Mouse (Mus musculus) hindbrain, postnatal 0 days (tissue): Measurements from ENCODE around the gene Abcc12. TPM values are rescaled to one million over a fixed set of nuclear protein-coding genes. Genes with fewer than 3 reads are reported as not detected.

Experiments used
- ATAC-seq: fragments of 200-750 bp; cut with Nextera tagmentation; 2 replicates; pipeline ENCODE4 v1.8.0; 2017; ENCODE audit warnings: mild to moderate bottlenecking, moderate TSS enrichment, moderate library complexity
- DNase-seq: peaks from one replicate; pipeline ENCODE4 v3.0.0-alpha.2; 2015; ENCODE audit warnings: low spot score
- H3K27ac ChIP-seq: fragments of 300-500 bp; sonication (generic); 2 replicates; pipeline ENCODE4 v1.5.1; 2014; ENCODE audit warnings: mild to moderate bottlenecking
- H3K27me3 ChIP-seq: fragments of 300-500 bp; sonication (generic); 2 replicates; pipeline ENCODE4 v1.6.1; 2014; ENCODE audit warnings: low read length, mixed read lengths; ENCODE audit not compliant: insufficient read depth
- H3K36me3 ChIP-seq: fragments of 300-500 bp; sonication (generic); 2 replicates; pipeline ENCODE4 v1.6.1; 2014; ENCODE audit warnings: low read length, mixed read lengths; ENCODE audit not compliant: insufficient read depth
- H3K4me1 ChIP-seq: fragments of 300-500 bp; sonication (generic); 2 replicates; pipeline ENCODE4 v1.6.1; 2014; ENCODE audit warnings: antibody characterized with exemption, low read length, mixed read lengths; ENCODE audit not compliant: insufficient read depth
- H3K4me2 ChIP-seq: fragments of 300-500 bp; sonication (generic); 2 replicates; pipeline ENCODE4 v1.6.1; 2014; ENCODE audit warnings: low read depth, mild to moderate bottlenecking, low read length, moderate library complexity, mixed read lengths
- H3K4me3 ChIP-seq: fragments of 300-500 bp; sonication (generic); 2 replicates; pipeline ENCODE4 v1.5.1; 2014; ENCODE audit warnings: low read length
- H3K9ac ChIP-seq: fragments of 300-500 bp; sonication (generic); replicated peaks from 2 replicates; pipeline ENCODE4 v1.6.1; 2014; ENCODE audit warnings: mild to moderate bottlenecking, low read length, moderate library complexity, mixed read lengths
- H3K9me3 ChIP-seq: fragments of 300-500 bp; sonication (generic); 2 replicates; pipeline ENCODE4 v1.6.1; 2016; ENCODE audit warnings: low read length, mixed read lengths
- CTCF ChIP-seq: IDR thresholded peaks from 2 replicates; pipeline ENCODE4 v1.5.1; 2016; ENCODE audit warnings: antibody characterized with exemption, control low read depth, low read depth
- WGBS: fragments of 180-500 bp; shearing (Covaris S2); extraction: QIAGEN DNeasy Blood & Tissue Kit; methylation state at CpG from one replicate; pipeline ENCODE4 v1.1.7; 2014; 5-methylcytosine and 5-hydroxymethylcytosine counted together
- polyA plus RNA-seq: library from polyadenylated mRNA; unstranded; fragments of >200 nt; fragmentation: Nextera tagmentation; extraction: Ambion mirVana; gene quantifications from 2 replicates; pipeline ENCODE4 v1.2.1, GENCODE M21; 2015
- total RNA-seq: library from RNA; depleted of rRNA; stranded (reverse); fragments of >200 nt; gene quantifications from 2 replicates; pipeline ENCODE4 v1.2.3, GENCODE M21; 2014

The Abcc12 gene
- total and polyA plus RNA-seq, 2 experiments from 2014 or later = 0.19 to 0.26 TPM

DNA sequence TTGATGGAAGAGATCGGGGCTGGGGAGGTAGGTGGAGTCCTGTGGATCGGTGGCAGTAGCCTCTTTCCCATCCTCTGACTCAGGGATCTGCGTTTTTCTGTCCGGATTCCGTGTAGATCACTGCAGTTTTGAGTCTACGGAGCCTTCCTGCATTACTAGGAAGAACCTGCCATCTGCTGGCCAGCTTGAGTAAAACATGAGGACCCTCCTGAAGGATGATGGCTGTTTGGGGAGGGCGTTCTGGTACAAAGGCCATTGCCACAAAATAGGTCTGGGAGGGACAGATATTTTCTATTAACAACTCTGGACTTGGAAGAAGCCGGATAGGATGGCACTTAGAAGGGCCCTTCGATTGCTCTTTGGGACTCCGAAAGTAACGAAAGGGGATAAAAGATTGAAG lies 4.6 kb upstream of the Abcc12 start:
- H3K4me2 ChIP-seq = peak overlapping the region; percentile 72
- no peaks in the 10 kb centered on the region for H3K36me3 ChIP-seq
- H3K9me3 ChIP-seq = no peaks in the 10 kb centered on the region
- ATAC-seq (peak; percentile 77), DNase-seq (peak; percentile 96)
- no peaks in the 10 kb centered on the region for H3K27me3 ChIP-seq
- peak; percentile 86 for TF ChIP-seq CTCF
- no peaks in the 10 kb centered on the region for H3K4me1 ChIP-seq
- H3K4me3 ChIP-seq = peak overlapping the region; percentile 38
- H3K27ac ChIP-seq = peak overlapping the region; percentile 57; the same call in 1 of the 2 replicates
- 0 out of 2 replicates have a peak overlapping the region, but pooled peaks have one; percentile 10 for H3K9ac ChIP-seq
- WGBS = 3% methylated on average over 11 of the region's 11 CpGs

DNA sequence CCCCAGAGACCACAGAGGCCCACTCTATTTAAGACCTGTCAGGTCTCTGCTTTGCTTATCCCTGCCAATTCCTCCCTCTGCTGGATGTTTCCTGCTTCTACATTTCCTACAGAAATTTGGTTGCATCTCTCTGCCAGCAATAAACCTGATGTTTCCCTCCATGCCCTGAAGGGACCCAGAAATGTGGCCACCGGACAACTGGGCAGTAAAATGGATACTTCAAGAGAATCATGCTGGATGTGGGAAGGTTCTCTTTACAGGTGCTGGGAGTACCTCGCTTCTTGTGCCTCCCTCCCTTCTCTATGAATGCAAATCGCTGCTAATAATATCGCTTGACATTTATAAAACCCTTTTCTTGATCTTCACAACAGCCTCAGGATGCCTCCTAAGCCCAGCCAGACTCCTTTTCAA lies 1.4 kb upstream of the Abcc12 start:
- Histone ChIP-seq H3K4me2 (no peak overlapping the region), H3K27ac (no peak overlapping the region), H3K9ac (no peak overlapping the region), H3K9me3 (no peaks in the 10 kb centered on the region), H3K4me1 (peaks cover 6% of the 10 kb centered on the region; the same call in 1 of the 2 replicates), H3K4me3 (no peak overlapping the region), H3K27me3 (no peaks in the 10 kb centered on the region), H3K36me3 (no peaks in the 10 kb centered on the region)
- TF ChIP-seq CTCF = peak; percentile 74
- DNase-seq (peak; percentile 82), ATAC-seq (no peak)
- WGBS = 75% methylated on average over 4 of the region's 4 CpGs

- WGBS = 69% methylated on average over 8 of the region's 8 CpGs
- H3K27ac ChIP-seq = no peak overlapping the region
- H3K4me1 ChIP-seq = peaks cover 6% of the 10 kb centered on the region; the same call in 1 of the 2 replicates
- no peaks in the 10 kb centered on the region for H3K36me3 ChIP-seq
- no peaks in the 10 kb centered on the region for H3K9me3 ChIP-seq
- no peak overlapping the region for H3K4me3 ChIP-seq
- no peaks in the 10 kb centered on the region for H3K27me3 ChIP-seq
- DNase-seq (no peak), ATAC-seq (no peak)
- H3K9ac ChIP-seq = no peak overlapping the region
- H3K4me2 ChIP-seq = no peak overlapping the region
- TF ChIP-seq CTCF = no peak
Observed at GRCm38 (mm10) chr8:86578693-86579092, 1.8 kb downstream of the Abcc12 start.

DNA sequence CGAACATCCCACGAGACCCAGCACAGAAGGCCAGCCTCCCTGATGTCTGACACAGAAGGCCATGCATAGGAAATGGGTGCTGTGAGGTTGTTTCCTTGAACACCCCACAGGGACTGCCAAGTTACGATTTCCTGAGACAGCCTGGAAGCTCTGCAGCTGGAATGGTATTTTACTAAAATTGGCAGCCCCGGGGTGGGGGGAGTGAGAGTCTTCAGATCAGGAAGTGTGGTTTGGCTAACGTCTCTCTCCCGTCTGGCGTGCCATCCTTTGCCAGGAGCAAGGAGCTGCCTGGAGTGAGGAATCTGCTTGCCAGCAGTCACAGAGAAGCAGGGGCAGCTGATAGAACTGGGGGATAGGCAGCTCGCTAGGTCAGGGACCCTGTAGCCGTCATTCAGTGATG lies 2.4 kb downstream of the Abcc12 start:
- WGBS = 28% methylated on average over 9 of the region's 9 CpGs
- no peak for TF ChIP-seq CTCF
- H3K9me3 ChIP-seq = no peaks in the 10 kb centered on the region
- no peak overlapping the region for H3K4me3 ChIP-seq
- ATAC-seq = peak; percentile 55
- H3K4me1 ChIP-seq = peaks cover 6% of the 10 kb centered on the region; the same call in 1 of the 2 replicates
- H3K36me3 ChIP-seq = no peaks in the 10 kb centered on the region
- peak overlapping the region; percentile 27; the same call in 1 of the 2 replicates for H3K4me2 ChIP-seq
- no peak overlapping the region for H3K9ac ChIP-seq
- H3K27ac ChIP-seq = no peak overlapping the region
- DNase-seq = peak; percentile 82
- H3K27me3 ChIP-seq = no peaks in the 10 kb centered on the region

DNA sequence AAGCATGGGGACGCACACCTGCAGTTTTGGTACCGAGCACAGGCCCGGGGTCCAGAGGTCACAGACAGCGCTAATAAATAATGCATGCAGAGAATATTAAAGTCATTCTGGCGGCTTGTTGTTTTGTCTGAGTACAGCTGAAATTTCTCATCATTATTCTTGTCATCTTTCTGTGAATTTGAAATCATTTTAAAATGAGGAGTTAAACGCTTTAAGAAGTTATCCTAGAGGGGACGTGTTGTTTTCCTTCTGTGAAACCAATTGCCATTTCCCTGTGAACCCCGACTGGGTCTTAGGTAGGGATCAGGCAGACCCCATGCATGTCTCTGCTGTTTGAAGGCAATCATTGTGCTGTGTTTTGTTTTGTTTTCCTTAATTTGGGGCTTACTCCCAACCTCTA lies 2.9 kb downstream of the Abcc12 start:
- no peaks in the 10 kb centered on the region for H3K27me3 ChIP-seq
- no peak overlapping the region for H3K4me3 ChIP-seq
- DNase-seq = no peak
- H3K36me3 ChIP-seq = no peaks in the 10 kb centered on the region
- no peak for TF ChIP-seq CTCF
- no peak for ATAC-seq
- no peaks in the 10 kb centered on the region for H3K9me3 ChIP-seq
- peaks cover 6% of the 10 kb centered on the region; the same call in 1 of the 2 replicates for H3K4me1 ChIP-seq
- H3K9ac ChIP-seq = no peak overlapping the region
- WGBS = 70% methylated on average over 8 of the region's 8 CpGs
- H3K4me2 ChIP-seq = no peak overlapping the region
- H3K27ac ChIP-seq = no peak overlapping the region

DNA sequence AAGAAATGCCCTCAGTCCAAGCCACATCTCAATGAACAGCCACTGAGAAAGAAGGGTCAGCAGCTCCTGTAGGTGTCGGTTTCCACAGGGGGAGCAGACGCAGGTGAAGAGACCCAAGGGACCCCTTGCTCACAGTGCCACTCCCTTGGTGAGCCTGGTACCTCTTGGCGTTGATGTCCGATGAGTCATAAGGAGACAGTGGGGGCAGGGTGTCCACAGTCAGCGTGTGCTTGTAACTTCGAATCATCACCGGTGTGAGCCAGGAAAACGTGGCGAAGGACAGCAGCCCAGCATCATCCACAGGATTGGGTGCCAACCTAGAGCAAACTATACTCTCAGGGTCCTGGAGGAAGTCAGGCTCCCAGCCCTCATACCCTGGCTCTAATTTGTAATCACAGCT lies 16.8 kb downstream of the Abcc12 start:
- no peak overlapping the region for H3K4me3 ChIP-seq
- no peaks in the 10 kb centered on the region for H3K36me3 ChIP-seq
- no peak overlapping the region for H3K27ac ChIP-seq
- no peaks in the 10 kb centered on the region for H3K27me3 ChIP-seq
- H3K4me1 ChIP-seq = no peaks in the 10 kb centered on the region
- no peak overlapping the region for H3K9ac ChIP-seq
- H3K9me3 ChIP-seq = no peaks in the 10 kb centered on the region
- no peak for DNase-seq
- 90% methylated on average over 9 of the region's 9 CpGs for WGBS
- no peak overlapping the region for H3K4me2 ChIP-seq
- no peak for ATAC-seq
- TF ChIP-seq CTCF = no peak

DNA sequence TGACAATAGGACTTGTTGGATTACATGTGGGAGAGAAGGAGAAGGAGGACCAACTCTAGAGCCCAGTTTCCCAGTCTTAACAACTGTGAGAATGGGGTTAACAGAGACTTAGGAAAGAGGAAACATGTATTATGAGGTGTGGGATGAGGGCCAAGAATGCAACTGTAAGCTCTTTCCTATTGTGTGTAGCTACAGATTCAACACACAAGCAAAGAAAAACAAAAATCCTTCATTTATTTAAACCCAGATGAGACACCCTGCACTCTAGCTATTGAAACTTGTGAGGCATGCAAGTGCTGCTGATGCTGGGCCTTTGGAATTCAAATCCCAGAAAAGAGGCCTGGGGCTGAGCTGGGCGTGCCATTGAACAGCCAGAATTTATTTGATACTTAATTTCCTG lies 18.7 kb downstream of the Abcc12 start:
- WGBS = 52% methylated on average over 1 of the region's 1 CpGs
- no peaks in the 10 kb centered on the region for H3K9me3 ChIP-seq
- DNase-seq = no peak

More for the DNA sequence above, 18.7 kb downstream of the Abcc12 start:
- Histone ChIP-seq H3K4me1 (0 out of 2 replicates have a peak, but pooled peaks cover 2% of the 10 kb centered on the region), H3K4me2 (no peak overlapping the region), H3K36me3 (no peaks in the 10 kb centered on the region), H3K27ac (no peak overlapping the region), H3K9ac (no peak overlapping the region), H3K27me3 (no peaks in the 10 kb centered on the region), H3K4me3 (no peak overlapping the region)
- no peak for ATAC-seq
- TF ChIP-seq CTCF = no peak
